Mouse (Mus musculus): ENCODE measurements around the gene Olfr571. TPM values are rescaled to one million over a fixed set of nuclear protein-coding genes. Genes with fewer than 3 reads are reported as not detected.

Olfr571 gene
- polyA plus RNA-seq, 1 experiment from 2014 or later, result not detected

DNA sequence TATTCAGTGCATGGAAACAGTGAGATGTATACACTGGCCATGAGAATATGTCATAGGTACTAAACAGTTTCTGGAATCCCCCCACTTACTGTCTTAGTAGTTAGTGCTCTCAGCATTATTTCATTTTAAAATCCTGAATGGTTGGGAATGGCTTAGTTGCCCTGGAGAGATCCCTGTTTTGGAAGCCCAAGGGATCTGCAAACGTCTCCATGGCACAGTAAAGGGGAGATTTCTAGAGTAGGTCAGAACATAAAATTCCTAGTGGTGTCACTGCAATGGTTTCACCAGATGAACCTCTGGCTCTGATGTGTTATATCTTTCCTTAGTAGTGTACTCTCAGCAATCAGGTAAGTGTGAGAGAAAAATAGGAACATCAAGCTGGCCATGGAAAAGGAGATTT lies 6.8 kb upstream of the Olfr571 start, which contains the start of gene Olfr572:
Gene Olfr572, plus strand, starts transcription at position 301 of the 400 bp plus-strand sequence.
- Histone ChIP-seq H3K27me3 (ENCODE audit: control insufficient read depth, insufficient read depth, low read length) (no peaks in the 10 kb centered on the region), H3K4me3 (replicated peaks; ENCODE audit: low read length) (no peak within 1 kb of the TSS), H3K4me2 (ENCODE audit: low read depth, low read length) (no peak within 1 kb of the TSS), H3K9ac (ENCODE audit: low read length) (no peak within 1 kb of the TSS), H3K4me1 (ENCODE audit: control insufficient read depth, insufficient read depth, low read length) (no peaks in the 10 kb centered on the region), H3K27ac (ENCODE audit: low read length) (no peak within 1 kb of the TSS), H3K36me3 (ENCODE audit: control insufficient read depth, insufficient read depth, low read length) (no peaks in the 10 kb centered on the region), H3K9me3 (replicated peaks; ENCODE audit: control insufficient read depth, low read length) (no peaks in the 10 kb centered on the region)
- no peak for ATAC-seq (ENCODE audit: insufficient read depth, low FRiP score)
- WGBS, result 60% methylated on average over 1 of the region's 1 CpGs

DNA sequence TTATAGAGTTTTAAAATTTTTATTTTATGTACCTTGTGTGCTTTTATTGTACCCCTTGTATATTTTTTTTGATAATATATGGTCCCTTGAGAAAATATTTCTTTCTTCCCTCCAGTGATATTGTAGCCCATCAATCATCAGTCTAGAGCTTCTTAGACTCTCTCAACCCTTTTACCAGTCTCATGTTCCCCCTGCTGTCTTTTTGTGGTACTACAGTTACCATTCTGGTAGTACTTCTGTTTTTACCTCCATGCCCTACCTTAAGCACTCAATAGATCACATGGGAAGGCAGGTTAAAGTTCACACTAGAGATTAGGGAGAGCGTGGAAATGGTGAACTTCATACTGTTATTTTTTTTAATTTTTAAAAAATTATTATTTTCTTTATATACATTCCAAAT lies 2.3 kb upstream of the Olfr571 start:
- Histone ChIP-seq H3K9ac (ENCODE audit: low read length) (no peak overlapping the region), H3K36me3 (ENCODE audit: control insufficient read depth, insufficient read depth, low read length) (no peaks in the 10 kb centered on the region), H3K27me3 (ENCODE audit: control insufficient read depth, insufficient read depth, low read length) (no peaks in the 10 kb centered on the region), H3K4me1 (ENCODE audit: control insufficient read depth, insufficient read depth, low read length) (no peaks in the 10 kb centered on the region), H3K4me3 (replicated peaks; ENCODE audit: low read length) (no peak overlapping the region), H3K4me2 (ENCODE audit: low read depth, low read length) (no peak overlapping the region), H3K9me3 (replicated peaks; ENCODE audit: control insufficient read depth, low read length) (no peaks in the 10 kb centered on the region), H3K27ac (ENCODE audit: low read length) (no peak overlapping the region)
- 10% methylated on average over 1 of the region's 1 CpGs for WGBS
- ATAC-seq (ENCODE audit: insufficient read depth, low FRiP score), result no peak

DNA sequence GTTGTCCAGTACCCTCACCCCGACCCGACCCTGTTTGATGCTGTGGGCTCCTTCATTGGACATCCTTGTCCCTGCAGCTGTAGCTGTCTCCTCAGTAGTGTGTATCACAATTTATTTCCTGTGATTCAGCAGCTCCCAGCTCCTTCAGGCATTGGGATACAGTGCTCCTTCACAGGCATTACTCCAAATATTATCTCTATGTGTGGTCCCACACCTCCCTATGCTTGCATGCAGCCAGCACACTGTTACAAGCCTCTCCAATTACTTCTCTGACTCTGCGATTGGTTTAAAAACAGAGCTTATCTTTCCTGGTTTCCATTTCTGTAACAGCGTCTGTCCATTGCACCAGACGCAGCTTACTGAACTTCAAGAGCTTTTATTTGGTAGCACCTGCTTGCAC lies 931 bp downstream of the Olfr571 start:
- Histone ChIP-seq H3K4me1 (ENCODE audit: control insufficient read depth, insufficient read depth, low read length) (no peaks in the 10 kb centered on the region), H3K4me3 (replicated peaks; ENCODE audit: low read length) (no peak overlapping the region), H3K9me3 (replicated peaks; ENCODE audit: control insufficient read depth, low read length) (no peaks in the 10 kb centered on the region), H3K36me3 (ENCODE audit: control insufficient read depth, insufficient read depth, low read length) (no peaks in the 10 kb centered on the region), H3K4me2 (ENCODE audit: low read depth, low read length) (no peak overlapping the region), H3K27me3 (ENCODE audit: control insufficient read depth, insufficient read depth, low read length) (no peaks in the 10 kb centered on the region), H3K9ac (ENCODE audit: low read length) (no peak overlapping the region), H3K27ac (ENCODE audit: low read length) (no peak overlapping the region)
- ATAC-seq (ENCODE audit: insufficient read depth, low FRiP score), result no peak
- 46% methylated on average over 5 of the region's 5 CpGs for WGBS

DNA sequence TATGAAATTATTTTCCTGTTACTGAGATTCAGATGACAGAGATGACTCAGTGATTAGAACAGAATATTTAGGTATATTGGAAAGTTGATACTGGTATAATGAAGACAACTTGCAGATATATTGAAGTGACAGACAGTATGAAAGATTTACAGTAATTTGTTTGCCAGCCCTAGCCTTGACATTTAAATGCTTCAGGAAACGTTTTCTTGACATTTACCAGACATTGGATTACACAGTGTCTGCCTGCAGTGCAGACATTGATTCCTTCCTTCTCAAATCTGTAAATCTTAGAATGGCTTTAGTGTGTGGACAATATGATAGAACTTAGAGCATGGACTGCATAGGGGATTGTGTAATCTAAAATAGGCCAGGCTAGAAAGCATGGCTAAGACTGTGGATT lies 2.1 kb downstream of the Olfr571 start:
- Histone ChIP-seq H3K27ac (ENCODE audit: low read length) (no peak overlapping the region), H3K4me1 (ENCODE audit: control insufficient read depth, insufficient read depth, low read length) (no peaks in the 10 kb centered on the region), H3K36me3 (ENCODE audit: control insufficient read depth, insufficient read depth, low read length) (no peaks in the 10 kb centered on the region), H3K27me3 (ENCODE audit: control insufficient read depth, insufficient read depth, low read length) (no peaks in the 10 kb centered on the region), H3K4me3 (replicated peaks; ENCODE audit: low read length) (no peak overlapping the region), H3K4me2 (ENCODE audit: low read depth, low read length) (no peak overlapping the region), H3K9me3 (replicated peaks; ENCODE audit: control insufficient read depth, low read length) (no peaks in the 10 kb centered on the region), H3K9ac (ENCODE audit: low read length) (no peak overlapping the region)
- no peak for ATAC-seq (ENCODE audit: insufficient read depth, low FRiP score)
- WGBS, result 13% methylated on average over 1 of the region's 1 CpGs

DNA sequence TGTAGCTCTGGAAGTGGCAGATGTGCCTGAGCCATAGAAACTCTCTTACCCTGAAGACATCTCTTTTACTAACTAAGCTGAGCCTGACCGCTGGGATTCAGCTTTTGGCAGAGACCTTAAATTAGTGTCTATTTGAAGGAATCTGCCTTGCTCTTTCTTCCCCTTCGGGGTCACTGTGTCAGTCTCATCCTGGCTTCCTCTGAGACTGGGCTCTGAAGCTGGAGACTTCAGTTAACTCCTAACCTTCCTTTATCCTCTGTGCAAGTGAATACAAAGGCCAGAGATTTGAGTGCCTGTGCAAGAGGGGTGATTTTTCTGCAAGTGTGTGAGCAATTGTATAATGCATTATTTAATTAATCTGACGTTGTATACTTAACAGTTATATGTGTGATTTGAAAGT lies 26.6 kb downstream of the Olfr571 start, which contains the start of gene Olfr569:
Gene Olfr569, minus strand, starts transcription at position 101 of the 400 bp plus-strand sequence.
- 61% methylated on average over 3 of the region's 3 CpGs for WGBS
- H3K9me3 ChIP-seq (replicated peaks; ENCODE audit: control insufficient read depth, low read length), result no peaks in the 10 kb centered on the region
- no peaks in the 10 kb centered on the region for H3K36me3 ChIP-seq (ENCODE audit: control insufficient read depth, insufficient read depth, low read length)
- H3K4me2 ChIP-seq (ENCODE audit: low read depth, low read length), result no peak within 1 kb of the TSS
- H3K27me3 ChIP-seq (ENCODE audit: control insufficient read depth, insufficient read depth, low read length), result no peaks in the 10 kb centered on the region
- H3K9ac ChIP-seq (ENCODE audit: low read length), result no peak within 1 kb of the TSS
- no peaks in the 10 kb centered on the region for H3K4me1 ChIP-seq (ENCODE audit: control insufficient read depth, insufficient read depth, low read length)
- ATAC-seq (ENCODE audit: insufficient read depth, low FRiP score), result no peak
- no peak within 1 kb of the TSS for H3K27ac ChIP-seq (ENCODE audit: low read length)
- no peak within 1 kb of the TSS for H3K4me3 ChIP-seq (replicated peaks; ENCODE audit: low read length)

DNA sequence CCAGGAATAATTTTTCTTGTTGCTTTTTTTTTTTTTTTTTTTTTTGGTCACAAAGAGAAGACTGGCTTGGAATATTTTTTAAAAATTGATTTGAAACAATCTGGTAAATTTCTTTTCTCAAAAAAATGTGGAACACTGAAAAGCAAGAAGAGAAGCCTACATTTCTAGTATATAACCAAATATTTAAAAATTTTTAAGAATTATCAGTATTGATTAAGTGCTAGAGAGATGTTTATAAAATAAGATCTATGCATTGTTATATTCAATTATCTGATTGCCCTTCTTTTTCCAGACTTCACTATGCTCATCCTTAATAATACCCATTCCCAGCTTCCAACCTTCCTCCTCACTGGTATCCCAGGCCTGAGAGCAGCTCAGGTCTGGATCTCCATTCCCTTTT lies 40.5 kb downstream of the Olfr571 start, which contains the start of gene Olfr568:
Gene Olfr568, plus strand, starts transcription at position 301 of the 400 bp plus-strand sequence.
- H3K9me3 ChIP-seq (replicated peaks; ENCODE audit: control insufficient read depth, low read length), result no peaks in the 10 kb centered on the region
- no peak within 1 kb of the TSS for H3K4me3 ChIP-seq (replicated peaks; ENCODE audit: low read length)
- H3K27ac ChIP-seq (ENCODE audit: low read length), result no peak within 1 kb of the TSS
- no peaks in the 10 kb centered on the region for H3K36me3 ChIP-seq (ENCODE audit: control insufficient read depth, insufficient read depth, low read length)
- no peak for ATAC-seq (ENCODE audit: insufficient read depth, low FRiP score)
- H3K4me1 ChIP-seq (ENCODE audit: control insufficient read depth, insufficient read depth, low read length), result no peaks in the 10 kb centered on the region
- H3K9ac ChIP-seq (ENCODE audit: low read length), result no peak within 1 kb of the TSS
- H3K27me3 ChIP-seq (ENCODE audit: control insufficient read depth, insufficient read depth, low read length), result no peaks in the 10 kb centered on the region
- H3K4me2 ChIP-seq (ENCODE audit: low read depth, low read length), result no peak within 1 kb of the TSS

DNA sequence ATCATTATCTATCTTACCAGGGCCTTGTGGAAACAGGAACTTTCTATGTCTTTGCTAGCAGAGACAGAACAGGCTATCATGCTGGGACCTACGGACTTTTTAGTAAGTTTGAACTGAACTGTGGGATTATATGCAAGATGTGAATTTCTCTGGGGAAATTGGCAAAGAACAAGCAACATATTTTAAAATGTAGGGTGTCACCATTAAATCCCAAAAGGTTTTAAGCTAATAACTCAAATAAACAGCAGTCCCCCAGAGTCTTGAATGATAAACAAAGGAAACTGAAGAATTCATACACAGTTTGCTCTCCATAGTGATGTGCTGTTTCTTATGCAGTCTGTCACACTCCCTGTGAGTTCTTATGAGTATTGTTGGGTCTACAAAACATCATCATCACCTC lies 58.7 kb downstream of the Olfr571 start, which contains the start of gene Olfr566:
Gene Olfr566, minus strand, starts transcription at position 101 of the 400 bp plus-strand sequence.
- Histone ChIP-seq H3K27ac (ENCODE audit: low read length) (no peak within 1 kb of the TSS), H3K4me1 (ENCODE audit: control insufficient read depth, insufficient read depth, low read length) (no peaks in the 10 kb centered on the region), H3K36me3 (ENCODE audit: control insufficient read depth, insufficient read depth, low read length) (no peaks in the 10 kb centered on the region), H3K9me3 (replicated peaks; ENCODE audit: control insufficient read depth, low read length) (no peaks in the 10 kb centered on the region), H3K9ac (ENCODE audit: low read length) (no peak within 1 kb of the TSS), H3K27me3 (ENCODE audit: control insufficient read depth, insufficient read depth, low read length) (no peaks in the 10 kb centered on the region), H3K4me3 (replicated peaks; ENCODE audit: low read length) (no peak within 1 kb of the TSS), H3K4me2 (ENCODE audit: low read depth, low read length) (no peak within 1 kb of the TSS)
- 64% methylated on average over 1 of the region's 1 CpGs for WGBS
- ATAC-seq (ENCODE audit: insufficient read depth, low FRiP score), result no peak

DNA sequence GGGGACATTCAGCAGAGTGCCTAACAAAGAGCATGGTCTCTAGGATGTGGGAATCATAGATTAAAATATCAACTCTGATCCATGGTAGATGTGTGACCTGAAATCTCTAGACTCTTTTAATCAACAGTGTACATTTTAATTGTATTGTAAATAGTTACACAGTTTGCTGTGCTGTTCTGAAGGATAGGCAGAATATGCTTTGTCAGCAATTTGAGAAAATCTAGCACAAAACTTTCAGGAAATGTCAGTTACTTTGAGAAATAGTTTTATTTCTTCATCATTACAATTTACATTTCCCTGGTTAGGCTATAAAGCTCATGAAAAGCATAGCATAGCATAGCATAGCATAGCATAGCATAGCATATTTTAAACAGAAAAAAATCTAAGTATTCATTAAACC lies 61.5 kb downstream of the Olfr571 start:
- Histone ChIP-seq H3K4me3 (replicated peaks; ENCODE audit: low read length) (no peak overlapping the region), H3K9ac (ENCODE audit: low read length) (no peak overlapping the region), H3K27me3 (ENCODE audit: control insufficient read depth, insufficient read depth, low read length) (no peaks in the 10 kb centered on the region), H3K27ac (ENCODE audit: low read length) (no peak overlapping the region), H3K9me3 (replicated peaks; ENCODE audit: control insufficient read depth, low read length) (no peaks in the 10 kb centered on the region), H3K36me3 (ENCODE audit: control insufficient read depth, insufficient read depth, low read length) (no peaks in the 10 kb centered on the region), H3K4me1 (ENCODE audit: control insufficient read depth, insufficient read depth, low read length) (no peaks in the 10 kb centered on the region), H3K4me2 (ENCODE audit: low read depth, low read length) (no peak overlapping the region)
- no peak for ATAC-seq (ENCODE audit: insufficient read depth, low FRiP score)
